Mouse (Mus musculus): ENCODE data around the gene Clip1. TPM values are rescaled to one million over a fixed set of nuclear protein-coding genes. Genes with fewer than 3 reads are reported as not detected.

Clip1 gene
- polyA plus RNA-seq, 1 experiment from 2014 or later: 15.7 TPM

DNA sequence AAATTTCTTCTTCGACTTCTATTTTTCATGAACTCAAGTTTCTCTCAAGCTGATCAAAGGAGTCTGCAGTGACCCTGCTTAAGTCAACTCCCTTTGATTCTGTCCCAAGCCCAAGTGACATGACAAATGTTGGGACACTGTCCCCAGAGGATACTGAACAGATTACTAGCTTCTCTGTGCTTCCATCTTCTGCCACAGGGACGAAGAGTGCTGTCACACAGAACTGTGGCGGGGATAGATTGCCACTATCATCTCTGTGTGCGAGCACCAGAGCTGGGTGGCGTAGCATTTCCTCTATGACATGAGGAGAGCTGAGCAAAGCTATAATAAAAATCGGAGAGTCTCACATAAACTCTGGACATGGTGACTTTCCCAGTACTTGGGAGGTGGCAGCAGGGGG is 82.2 kb downstream of the Clip1 start:
- no peak overlapping the region for H3K9ac ChIP-seq (ENCODE audit: low read depth, low read length)
- H3K9me3 ChIP-seq (ENCODE audit: control insufficient read depth): no peaks in the 10 kb centered on the region
- H3K27ac ChIP-seq (ENCODE audit: low read depth, low read length): no peak overlapping the region
- no peak overlapping the region for H3K4me2 ChIP-seq (replicated peaks; ENCODE audit: low read depth)
- WGBS: 91% methylated on average over 6 of the region's 6 CpGs
- no peak overlapping the region for H3K4me3 ChIP-seq (ENCODE audit: low read depth, low read length)
- TF ChIP-seq CTCF (IDR thresholded peaks at IDR 0.05; ENCODE audit: low read depth): no peak
- H3K36me3 ChIP-seq (ENCODE audit: control insufficient read depth, insufficient read depth): peaks cover 28% of the 10 kb centered on the region
- no peaks in the 10 kb centered on the region for H3K27me3 ChIP-seq (replicated peaks; ENCODE audit: control insufficient read depth, insufficient read depth, low read length)
- no peak for ATAC-seq
- H3K4me1 ChIP-seq (replicated peaks; ENCODE audit: control insufficient read depth, insufficient read depth, low read length): no peaks in the 10 kb centered on the region

DNA sequence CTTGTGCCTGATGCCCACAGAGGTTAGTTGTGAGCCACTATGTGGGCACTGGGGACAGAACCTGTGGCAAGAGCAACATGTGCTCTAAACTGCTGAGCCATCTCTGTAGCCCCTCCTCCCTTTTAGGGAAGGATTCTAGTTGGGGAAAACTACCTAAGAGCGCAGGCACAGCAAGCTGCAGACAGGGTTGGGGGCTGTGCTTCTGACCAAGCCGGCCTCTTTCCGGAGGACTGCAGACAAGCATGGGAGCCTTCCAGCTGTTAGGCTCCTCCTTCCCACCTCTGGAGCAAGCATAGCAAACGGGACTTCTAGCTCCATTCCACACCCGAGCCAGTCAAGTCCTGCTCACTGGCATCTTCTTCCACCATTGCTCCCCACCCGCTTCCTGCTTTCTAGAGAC is 85.1 kb downstream of the Clip1 start:
- WGBS: 54% methylated on average over 6 of the region's 6 CpGs
- no peak overlapping the region for H3K4me3 ChIP-seq (ENCODE audit: low read depth, low read length)
- H3K4me2 ChIP-seq (replicated peaks; ENCODE audit: low read depth): no peak overlapping the region
- H3K9ac ChIP-seq (ENCODE audit: low read depth, low read length): no peak overlapping the region
- no peaks in the 10 kb centered on the region for H3K27me3 ChIP-seq (replicated peaks; ENCODE audit: control insufficient read depth, insufficient read depth, low read length)
- ATAC-seq: no peak
- H3K36me3 ChIP-seq (ENCODE audit: control insufficient read depth, insufficient read depth): peaks cover 17% of the 10 kb centered on the region; the same call in 1 of the 2 replicates
- H3K9me3 ChIP-seq (ENCODE audit: control insufficient read depth): no peaks in the 10 kb centered on the region
- no peaks in the 10 kb centered on the region for H3K4me1 ChIP-seq (replicated peaks; ENCODE audit: control insufficient read depth, insufficient read depth, low read length)
- no peak for TF ChIP-seq CTCF (IDR thresholded peaks at IDR 0.05; ENCODE audit: low read depth)
- H3K27ac ChIP-seq (ENCODE audit: low read depth, low read length): no peak overlapping the region; the same call in 1 of the 2 replicates

DNA sequence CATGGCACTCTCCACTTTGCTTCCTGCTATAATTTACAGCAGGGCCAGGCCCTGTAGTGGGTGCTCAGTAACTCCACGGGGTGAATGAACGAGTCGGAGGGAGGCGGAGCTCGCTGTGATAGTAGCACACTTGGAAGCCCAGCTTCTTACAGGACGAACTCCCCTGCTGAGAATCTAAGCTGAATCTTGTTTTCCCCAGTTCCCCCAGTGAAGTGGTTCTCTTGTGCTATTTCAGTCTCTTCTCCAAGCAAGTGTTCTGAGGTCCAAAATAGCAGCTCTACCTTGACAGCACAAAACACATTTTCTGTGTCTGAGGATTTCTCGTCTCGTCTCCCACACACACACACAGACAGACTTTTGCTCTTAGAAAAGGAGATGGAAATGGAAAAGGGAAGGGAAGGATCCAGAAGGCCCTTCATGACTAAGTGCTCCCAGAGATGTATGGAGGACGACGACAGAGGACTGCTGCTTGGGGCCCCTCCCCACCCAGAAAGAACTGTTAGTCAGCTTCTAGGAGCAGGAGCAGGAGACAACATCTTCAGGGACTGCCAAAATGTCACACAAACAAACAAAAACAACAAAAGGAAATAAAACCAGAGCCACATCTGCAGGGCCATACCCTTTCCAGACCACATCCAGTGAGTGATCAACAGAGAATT is 90.7 kb downstream of the Clip1 start:
- H3K27me3 ChIP-seq (replicated peaks; ENCODE audit: control insufficient read depth, insufficient read depth, low read length): no peaks in the 10 kb centered on the region
- no peak for TF ChIP-seq CTCF (IDR thresholded peaks at IDR 0.05; ENCODE audit: low read depth)
- H3K9me3 ChIP-seq (ENCODE audit: control insufficient read depth): no peaks in the 10 kb centered on the region
- ATAC-seq: no peak
- no peak overlapping the region for H3K9ac ChIP-seq (ENCODE audit: low read depth, low read length)
- H3K4me3 ChIP-seq (ENCODE audit: low read depth, low read length): no peak overlapping the region
- 72% methylated on average over 10 of the region's 10 CpGs for WGBS
- no peak overlapping the region for H3K4me2 ChIP-seq (replicated peaks; ENCODE audit: low read depth)
- no peaks in the 10 kb centered on the region for H3K4me1 ChIP-seq (replicated peaks; ENCODE audit: control insufficient read depth, insufficient read depth, low read length)
- H3K27ac ChIP-seq (ENCODE audit: low read depth, low read length): no peak overlapping the region
- peaks cover 18% of the 10 kb centered on the region for H3K36me3 ChIP-seq (ENCODE audit: control insufficient read depth, insufficient read depth)

GRCm38 (mm10) chr5:123580043-123580442 is 104.4 kb downstream of the Clip1 start:
- no peak overlapping the region for H3K4me2 ChIP-seq (replicated peaks; ENCODE audit: low read depth)
- ATAC-seq: no peak
- no peaks in the 10 kb centered on the region for H3K4me1 ChIP-seq (replicated peaks; ENCODE audit: control insufficient read depth, insufficient read depth, low read length)
- 88% methylated on average over 6 of the region's 6 CpGs for WGBS
- TF ChIP-seq CTCF (IDR thresholded peaks at IDR 0.05; ENCODE audit: low read depth): no peak
- H3K9ac ChIP-seq (ENCODE audit: low read depth, low read length): no peak overlapping the region
- peaks cover 39% of the 10 kb centered on the region for H3K36me3 ChIP-seq (ENCODE audit: control insufficient read depth, insufficient read depth)
- no peaks in the 10 kb centered on the region for H3K9me3 ChIP-seq (ENCODE audit: control insufficient read depth)
- no peak overlapping the region for H3K4me3 ChIP-seq (ENCODE audit: low read depth, low read length)
- H3K27ac ChIP-seq (ENCODE audit: low read depth, low read length): no peak overlapping the region
- no peaks in the 10 kb centered on the region for H3K27me3 ChIP-seq (replicated peaks; ENCODE audit: control insufficient read depth, insufficient read depth, low read length)

- peaks cover 23% of the 10 kb centered on the region for H3K36me3 ChIP-seq (ENCODE audit: control insufficient read depth, insufficient read depth)
- WGBS: 94% methylated on average over 3 of the region's 3 CpGs
- H3K4me1 ChIP-seq (replicated peaks; ENCODE audit: control insufficient read depth, insufficient read depth, low read length): no peaks in the 10 kb centered on the region
- ATAC-seq: no peak
- no peak overlapping the region for H3K27ac ChIP-seq (ENCODE audit: low read depth, low read length)
- TF ChIP-seq CTCF (IDR thresholded peaks at IDR 0.05; ENCODE audit: low read depth): no peak
- no peaks in the 10 kb centered on the region for H3K9me3 ChIP-seq (ENCODE audit: control insufficient read depth)
- no peak overlapping the region for H3K4me3 ChIP-seq (ENCODE audit: low read depth, low read length)
- no peak overlapping the region for H3K9ac ChIP-seq (ENCODE audit: low read depth, low read length)
- H3K27me3 ChIP-seq (replicated peaks; ENCODE audit: control insufficient read depth, insufficient read depth, low read length): no peaks in the 10 kb centered on the region
- H3K4me2 ChIP-seq (replicated peaks; ENCODE audit: low read depth): no peak overlapping the region
These were observed 107.7 kb downstream of the Clip1 start for GRCm38 (mm10) chr5:123576696-123577095.

DNA sequence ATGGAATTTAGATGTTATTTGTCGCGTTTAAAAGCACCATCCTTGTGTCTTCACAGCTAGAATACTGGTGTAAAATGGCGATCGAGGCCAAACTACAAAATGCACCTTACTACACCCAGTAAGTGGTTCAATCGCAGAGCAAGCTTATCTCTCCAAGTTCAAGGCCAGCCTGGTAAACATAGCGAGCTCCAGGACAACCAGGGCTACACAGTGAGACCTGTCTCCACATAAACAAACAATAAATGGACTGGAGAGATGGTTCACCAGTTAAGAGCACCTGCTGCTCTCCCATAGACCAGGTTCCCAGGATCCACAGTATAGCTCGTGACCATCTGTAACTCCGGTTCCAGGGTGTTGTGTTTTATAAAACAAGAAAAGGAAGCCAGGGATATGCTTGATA is 111.1 kb downstream of the Clip1 start:
- Histone ChIP-seq H3K4me1 (replicated peaks; ENCODE audit: control insufficient read depth, insufficient read depth, low read length) (no peaks in the 10 kb centered on the region), H3K4me3 (ENCODE audit: low read depth, low read length) (peak overlapping the region; percentile 96; the same call in 1 of the 2 replicates), H3K4me2 (replicated peaks; ENCODE audit: low read depth) (peak overlapping the region; percentile 70), H3K36me3 (ENCODE audit: control insufficient read depth, insufficient read depth) (peaks cover 14% of the 10 kb centered on the region), H3K27me3 (replicated peaks; ENCODE audit: control insufficient read depth, insufficient read depth, low read length) (no peaks in the 10 kb centered on the region), H3K27ac (ENCODE audit: low read depth, low read length) (no peak overlapping the region), H3K9ac (ENCODE audit: low read depth, low read length) (no peak overlapping the region), H3K9me3 (ENCODE audit: control insufficient read depth) (no peaks in the 10 kb centered on the region)
- ATAC-seq: peak; percentile 11; the same call in 1 of the 2 replicates
- 57% methylated on average over 8 of the region's 8 CpGs for WGBS
- no peak for TF ChIP-seq CTCF (IDR thresholded peaks at IDR 0.05; ENCODE audit: low read depth)

All from intestine, postnatal 0 days (tissue).